Mouse (Mus musculus): ENCODE measurements around the gene Alas2.

DNA sequence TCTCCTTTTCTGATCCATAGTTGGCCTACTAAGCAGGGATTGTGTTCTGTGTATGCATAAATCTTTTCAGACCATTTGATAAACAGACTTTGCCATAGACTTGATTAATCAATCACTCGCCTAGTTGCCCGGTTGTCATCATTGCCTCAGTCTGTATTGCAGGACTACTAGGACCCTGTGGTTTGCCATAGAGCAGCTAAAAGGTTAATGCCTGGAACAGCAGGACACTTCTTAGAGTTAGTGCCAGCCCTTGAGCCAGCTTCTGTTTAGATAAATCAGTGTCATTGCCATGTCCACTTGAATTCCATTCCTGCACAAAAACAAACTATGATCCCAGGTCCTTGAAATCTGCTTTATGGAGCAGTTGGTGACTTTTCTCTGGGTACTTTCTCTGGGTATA, 51.7 kb downstream of the Alas2 start:
- no peak for TF ChIP-seq POLR2A (IDR thresholded peaks at IDR 0.05; ENCODE audit: borderline replicate concordance, control insufficient read depth, low read depth, low read length)
- no peak for TF ChIP-seq CTCF (IDR thresholded peaks at IDR 0.05; ENCODE audit: control insufficient read depth, insufficient read depth, low read length)
